Mouse (Mus musculus) ovary, postnatal 36 days (tissue): ENCODE results near the gene Pank1.

Source experiments
- DNase-seq: peaks from one replicate; pipeline ENCODE4 v3.0.0; 2022; ENCODE audit warnings: low spot score, mixed read lengths

Gene Pank1

DNA sequence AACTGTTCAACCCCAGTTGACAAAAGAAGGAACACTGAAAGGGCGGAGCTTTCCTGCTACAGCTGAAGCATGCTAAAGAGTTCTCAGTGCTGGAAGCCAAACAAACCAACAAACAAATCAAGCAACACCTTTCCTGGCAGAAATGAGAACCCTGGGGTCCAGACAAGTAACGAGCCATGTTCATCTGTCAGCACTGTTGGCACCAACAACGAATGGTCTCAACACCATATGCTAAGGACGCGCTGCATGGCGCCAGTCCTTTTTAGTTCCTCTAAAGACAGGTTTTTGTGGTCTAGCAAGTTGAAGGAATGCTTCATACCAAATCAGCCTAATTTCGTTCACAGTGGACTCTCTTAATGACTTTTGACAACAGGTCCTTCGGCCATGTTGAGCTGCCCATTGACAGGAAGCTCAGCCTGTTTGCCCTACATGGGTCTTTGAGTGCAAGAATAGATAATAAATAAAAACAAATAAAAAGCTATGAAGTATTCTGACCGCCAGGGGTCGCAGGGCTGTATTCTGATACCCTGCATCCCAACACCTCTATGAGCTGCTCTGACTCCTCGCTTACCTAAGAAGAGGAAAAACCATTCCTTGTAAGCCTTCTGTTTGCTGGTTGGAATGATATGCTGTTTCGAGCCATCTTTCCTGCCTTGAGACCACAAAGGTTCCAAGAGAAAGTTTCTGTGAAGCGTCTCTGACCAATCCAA lies 53.2 kb downstream of the Pank1 start:
- peak; percentile 24 for DNase-seq

- no peak for DNase-seq
Measured at GRCm38 (mm10) chr19:34819577-34820170, 59.6 kb downstream of the Pank1 start.

GRCm38 (mm10) chr19:34815371-34815770 lies 63.9 kb downstream of the Pank1 start:
- DNase-seq, result no peak

GRCm38 (mm10) chr19:34814696-34815095 lies 64.6 kb downstream of the Pank1 start:
- DNase-seq, result no peak

DNA sequence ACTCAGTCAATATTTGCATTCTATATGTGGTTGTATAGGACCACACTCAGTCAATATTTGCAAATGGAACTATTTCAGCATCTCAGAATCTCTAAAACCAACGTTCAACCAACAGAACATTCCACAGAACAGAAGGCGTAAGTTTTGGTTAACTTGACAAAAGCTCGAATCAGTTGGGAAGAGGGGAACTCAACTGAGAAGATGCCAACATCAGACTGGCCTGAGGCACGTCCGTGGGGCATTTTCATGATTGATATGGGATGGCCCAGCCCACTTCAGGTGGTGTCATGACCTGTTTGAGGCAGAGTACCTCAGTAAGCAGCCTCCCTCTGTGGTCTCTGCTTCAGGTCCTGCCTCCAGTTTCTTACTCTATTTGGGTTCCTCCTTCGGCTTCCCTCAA lies 65.3 kb downstream of the Pank1 start:
- DNase-seq, result no peak

- DNase-seq, result no peak
Measured at GRCm38 (mm10) chr19:34813533-34813932, 65.7 kb downstream of the Pank1 start.

DNA sequence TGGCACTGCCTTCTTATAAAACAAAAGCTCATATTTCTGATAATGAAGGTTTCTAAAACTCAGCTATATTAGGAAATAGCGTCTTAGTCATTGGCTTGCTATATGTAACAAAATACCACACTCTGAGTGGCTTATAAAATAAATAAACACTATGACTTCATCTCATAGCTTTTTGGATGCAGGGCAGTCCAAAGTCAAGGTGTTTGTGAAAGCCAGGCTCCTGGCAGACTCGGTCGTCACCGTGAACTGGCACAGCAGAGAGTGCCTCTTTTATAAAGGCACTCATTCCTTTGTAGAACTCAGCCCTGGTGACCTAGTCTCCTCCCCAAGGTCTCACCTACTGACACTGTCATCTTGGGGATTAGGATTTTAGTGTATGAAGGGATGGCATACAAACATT lies 66.5 kb downstream of the Pank1 start:
- DNase-seq, result no peak

GRCm38 (mm10) chr19:34807173-34807572 lies 72.1 kb downstream of the Pank1 start:
- no peak for DNase-seq

DNA sequence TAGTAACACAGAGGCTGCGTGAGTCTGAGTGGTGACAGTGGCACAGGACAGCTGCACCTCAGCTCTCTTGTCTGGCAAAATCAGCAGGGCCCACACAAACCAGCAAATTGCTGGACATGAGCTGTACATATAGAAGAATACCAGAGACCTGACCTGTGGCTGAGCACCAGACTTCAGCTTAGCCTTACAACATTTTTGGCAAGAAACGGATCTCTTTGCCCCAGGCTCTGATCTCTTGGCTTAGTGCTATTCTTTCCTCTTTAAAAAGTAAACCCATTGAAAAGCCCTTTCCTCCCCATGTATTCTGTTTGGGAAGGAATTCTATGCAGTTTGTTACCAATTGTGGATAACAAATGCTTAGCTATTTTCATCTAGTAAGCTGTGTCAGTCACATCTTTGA lies 74.2 kb downstream of the Pank1 start:
- no peak for DNase-seq

- DNase-seq, result no peak
Measured at GRCm38 (mm10) chr19:34804531-34804930, 74.7 kb downstream of the Pank1 start.

DNA sequence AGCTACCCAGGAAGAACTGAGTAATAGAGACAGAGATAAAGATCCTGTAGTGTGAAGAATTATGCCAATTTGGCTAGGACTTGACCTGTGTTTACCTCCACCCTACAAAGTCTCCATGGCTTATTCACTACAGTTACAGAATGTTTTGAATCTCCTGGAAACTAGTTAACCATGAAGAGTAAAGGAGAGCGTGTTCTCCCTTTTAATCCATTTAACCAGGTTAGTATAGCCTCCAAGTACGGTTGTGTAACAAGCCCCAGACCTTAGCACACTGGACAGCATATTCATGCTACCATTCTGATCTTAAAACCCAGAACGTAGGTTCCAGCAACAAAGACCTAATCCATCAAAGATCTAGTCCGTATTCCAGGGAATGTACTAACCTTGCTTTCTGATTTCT lies 75.9 kb downstream of the Pank1 start:
- no peak for DNase-seq

GRCm38 (mm10) chr19:34799644-34800267 lies 79.5 kb downstream of the Pank1 start:
- DNase-seq, result no peak

- DNase-seq, result no peak
Measured at GRCm38 (mm10) chr19:34796396-34796795, 82.9 kb downstream of the Pank1 start.

- DNase-seq, result no peak
Measured at GRCm38 (mm10) chr19:34782491-34782890, 96.8 kb downstream of the Pank1 start.

- DNase-seq, result no peak
Measured at GRCm38 (mm10) chr19:34778993-34779392, 100.3 kb downstream of the Pank1 start.

GRCm38 (mm10) chr19:34778098-34778497 lies 101.2 kb downstream of the Pank1 start:
- DNase-seq, result no peak

GRCm38 (mm10) chr19:34772775-34773174 lies 106.5 kb downstream of the Pank1 start:
- peak; percentile 11 for DNase-seq

DNA sequence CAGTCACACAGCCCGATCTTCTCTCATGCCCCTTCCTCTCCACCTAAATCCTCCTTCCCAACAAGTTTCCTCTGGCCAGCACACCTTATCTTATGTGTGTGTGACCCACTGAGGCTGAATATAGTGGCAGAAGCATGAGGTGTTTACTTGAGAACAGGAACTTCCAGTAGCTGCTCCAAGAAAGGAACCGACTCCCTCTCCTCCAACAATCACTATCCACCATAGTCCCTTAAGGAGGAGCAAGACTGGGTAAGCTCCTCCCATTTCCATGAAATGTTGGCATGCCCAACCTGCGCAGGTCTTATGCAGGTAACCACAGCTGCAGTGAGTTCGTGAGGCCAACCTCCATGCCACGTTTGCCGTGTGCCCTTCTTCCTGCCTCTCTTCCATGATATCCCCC lies 108.5 kb downstream of the Pank1 start:
- no peak for DNase-seq

DNA sequence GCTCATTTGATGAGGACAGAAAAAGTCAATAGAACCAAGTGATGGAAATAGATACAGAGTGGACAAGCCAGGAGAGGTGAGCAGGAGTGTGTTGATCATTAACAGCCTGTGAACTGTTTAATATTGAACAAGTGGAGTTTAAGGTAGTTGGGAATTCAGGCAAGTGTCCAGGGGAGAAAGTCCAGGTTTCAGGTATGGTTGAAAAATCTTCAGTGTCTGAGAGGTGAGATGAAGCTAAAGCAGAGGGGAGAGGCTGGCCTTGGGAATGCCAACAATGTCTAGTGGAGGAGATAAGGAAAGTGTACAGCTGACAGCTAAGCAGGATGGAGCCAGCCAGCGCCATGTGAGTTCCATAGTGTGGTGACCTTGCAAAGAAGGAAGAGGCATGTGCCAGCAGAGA lies 120.5 kb downstream of the Pank1 start:
- DNase-seq, result no peak
